Mouse (Mus musculus): Measurements from ENCODE around the gene Ext2.

GRCm38 (mm10) chr2:93643403-93643780 is 179.0 kb downstream of the Ext2 start:
- no peak for TF ChIP-seq EP300 (IDR thresholded peaks at IDR 0.05; ENCODE audit: low read depth)
- no peak for TF ChIP-seq CTCF (IDR thresholded peaks at IDR 0.05; ENCODE audit: low read depth)

Measured in liver, postnatal 0 days (tissue).